Mouse (Mus musculus) kidney, postnatal 0 days (tissue): ENCODE measurements around the gene P2rx4. TPM values are rescaled to one million over a fixed set of nuclear protein-coding genes. Genes with fewer than 3 reads are reported as not detected.
A peak's percentile ranks its signal among the peaks of the same experiment; 100 is the strongest.

Source experiments
- ATAC-seq: fragments of 200-750 bp; cut with Nextera tagmentation; replicated peaks from 2 replicates; pipeline ENCODE4 v1.8.0; 2017; ENCODE audit warnings: low read depth, moderate number of reproducible peaks, moderate TSS enrichment, moderate library complexity; ENCODE audit not compliant: low FRiP score
- DNase-seq: peaks from one replicate; pipeline ENCODE4 v3.0.0-alpha.2; 2016; ENCODE audit warnings: low spot score
- H3K27ac ChIP-seq: fragments of 300-500 bp; sonication (generic); 2 replicates; pipeline ENCODE4 v1.5.1; 2014; ENCODE audit warnings: mild to moderate bottlenecking
- H3K27me3 ChIP-seq: fragments of 300-500 bp; sonication (generic); 2 replicates; pipeline ENCODE4 v1.6.1; 2014; ENCODE audit warnings: low read length, mixed read lengths; ENCODE audit not compliant: insufficient read depth
- H3K36me3 ChIP-seq: fragments of 300-500 bp; sonication (generic); 2 replicates; pipeline ENCODE4 v1.6.1; 2014; ENCODE audit warnings: low read length, mixed read lengths; ENCODE audit not compliant: insufficient read depth
- H3K4me1 ChIP-seq: fragments of 300-500 bp; sonication (generic); replicated peaks from 2 replicates; pipeline ENCODE4 v1.6.1; 2014; ENCODE audit warnings: antibody characterized with exemption, low read length, mixed read lengths; ENCODE audit not compliant: insufficient read depth
- H3K4me2 ChIP-seq: fragments of 300-500 bp; sonication (generic); 2 replicates; pipeline ENCODE4 v1.6.1; 2014; ENCODE audit warnings: mild to moderate bottlenecking, low read length, moderate library complexity, mixed read lengths
- H3K4me3 ChIP-seq: fragments of 300-500 bp; sonication (generic); replicated peaks from 2 replicates; pipeline ENCODE4 v1.5.1; 2014; ENCODE audit warnings: low read depth, low read length
- H3K9ac ChIP-seq: fragments of 300-500 bp; sonication (generic); 2 replicates; pipeline ENCODE4 v1.6.1; 2014; ENCODE audit warnings: low read depth, low read length
- H3K9me3 ChIP-seq: fragments of 300-500 bp; sonication (generic); replicated peaks from 2 replicates; pipeline ENCODE4 v1.6.1; 2016; ENCODE audit warnings: low read length, inconsistent platforms, mixed read lengths
- CTCF ChIP-seq: IDR thresholded peaks from 2 replicates; pipeline ENCODE4 v1.5.1; 2016; ENCODE audit warnings: antibody characterized with exemption, low read depth, mild to moderate bottlenecking, moderate library complexity
- WGBS: fragments of 180-500 bp; shearing (Covaris S2); extraction: QIAGEN DNeasy Blood & Tissue Kit; methylation state at CpG from one replicate; pipeline ENCODE4 v1.1.7; 2014; 5-methylcytosine and 5-hydroxymethylcytosine counted together
- polyA plus RNA-seq: library from polyadenylated mRNA; unstranded; fragments of >200 nt; fragmentation: Nextera tagmentation; extraction: Ambion mirVana; gene quantifications from 2 replicates; pipeline ENCODE4 v1.2.1, GENCODE M21; 2015

Gene P2rx4
- polyA plus RNA-seq, 1 experiment from 2014 or later: 33.7 TPM

DNA sequence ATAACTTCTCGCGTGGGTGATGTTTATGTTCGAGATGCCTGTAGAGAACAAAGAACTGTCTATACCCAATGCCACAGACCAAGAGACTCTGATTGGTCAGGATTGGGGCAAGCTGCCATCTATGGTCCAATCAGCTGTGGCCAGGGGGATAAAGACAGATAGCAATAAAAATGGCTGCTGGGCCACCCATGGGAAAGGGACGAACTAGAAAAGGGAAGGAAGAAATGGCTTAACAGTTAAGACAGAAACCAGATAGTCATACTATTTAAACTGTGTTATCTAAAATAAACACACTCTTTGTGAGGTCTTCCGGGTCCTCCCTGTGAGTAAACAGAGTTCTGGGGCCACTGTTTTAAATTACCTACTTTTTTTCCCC lies 6.5 kb upstream of the P2rx4 start:
- no peaks in the 10 kb centered on the region for H3K9me3 ChIP-seq
- DNase-seq (no peak), ATAC-seq (no peak)
- H3K4me2 ChIP-seq: no peak overlapping the region
- H3K4me1 ChIP-seq: peaks cover 4% of the 10 kb centered on the region; the same call in 1 of the 2 replicates
- H3K27me3 ChIP-seq: no peaks in the 10 kb centered on the region
- H3K9ac ChIP-seq: no peak overlapping the region
- no peaks in the 10 kb centered on the region for H3K36me3 ChIP-seq
- TF ChIP-seq CTCF: no peak
- 43% methylated on average over 5 of the region's 5 CpGs for WGBS
- H3K4me3 ChIP-seq: no peak overlapping the region
- H3K27ac ChIP-seq: no peak overlapping the region

DNA sequence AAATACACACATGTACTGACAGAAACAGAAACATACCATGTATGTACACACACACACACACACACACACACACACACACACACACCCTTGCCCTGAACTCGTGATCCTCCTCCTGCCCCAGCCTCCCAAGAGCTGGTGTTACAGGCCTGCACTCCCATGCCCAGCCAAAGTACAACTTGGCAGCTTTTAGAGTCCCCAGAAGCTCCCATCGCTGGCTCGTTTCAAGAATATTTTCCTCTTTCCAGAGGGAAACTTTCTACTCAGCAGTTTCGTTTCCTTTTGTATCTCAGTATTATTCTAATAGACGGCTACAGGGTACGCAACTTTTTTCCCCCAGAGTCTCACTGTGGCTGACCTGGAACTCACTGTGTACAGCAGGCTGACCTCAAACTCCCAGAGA lies 5.2 kb upstream of the P2rx4 start:
- no peak for TF ChIP-seq CTCF
- 66% methylated on average over 6 of the region's 6 CpGs for WGBS
- H3K9ac ChIP-seq: no peak overlapping the region
- no peaks in the 10 kb centered on the region for H3K9me3 ChIP-seq
- H3K4me2 ChIP-seq: no peak overlapping the region
- ATAC-seq (no peak), DNase-seq (no peak)
- no peak overlapping the region for H3K4me3 ChIP-seq
- no peaks in the 10 kb centered on the region for H3K27me3 ChIP-seq
- peaks cover 5% of the 10 kb centered on the region; the same call in 1 of the 2 replicates for H3K4me1 ChIP-seq
- H3K36me3 ChIP-seq: no peaks in the 10 kb centered on the region
- H3K27ac ChIP-seq: no peak overlapping the region

DNA sequence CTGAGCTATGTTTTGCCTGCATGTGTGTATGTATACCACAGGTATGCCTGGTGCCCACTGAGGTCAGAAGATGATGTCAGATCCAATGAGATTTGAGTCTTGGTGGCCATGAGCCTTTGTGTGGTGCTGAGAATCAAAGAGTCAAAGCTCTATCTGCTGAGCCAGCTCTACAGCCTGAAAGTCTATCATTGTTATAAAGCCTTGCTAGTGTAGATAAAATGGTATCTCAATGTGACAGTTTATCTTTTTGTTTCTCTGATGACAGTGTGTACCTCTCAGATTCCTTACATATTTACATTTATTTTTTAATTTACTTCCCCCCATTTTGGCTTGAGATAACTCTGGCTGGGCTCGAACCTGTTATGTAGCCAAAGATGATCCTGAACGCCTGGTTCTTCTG lies 3.8 kb upstream of the P2rx4 start:
- Histone ChIP-seq H3K4me2 (no peak overlapping the region), H3K27ac (no peak overlapping the region), H3K4me3 (no peak overlapping the region), H3K4me1 (peaks cover 12% of the 10 kb centered on the region), H3K9ac (no peak overlapping the region), H3K27me3 (no peaks in the 10 kb centered on the region), H3K36me3 (no peaks in the 10 kb centered on the region), H3K9me3 (no peaks in the 10 kb centered on the region)
- no peak for DNase-seq
- TF ChIP-seq CTCF: no peak
- WGBS: 91% methylated on average over 2 of the region's 2 CpGs
- no peak for ATAC-seq

DNA sequence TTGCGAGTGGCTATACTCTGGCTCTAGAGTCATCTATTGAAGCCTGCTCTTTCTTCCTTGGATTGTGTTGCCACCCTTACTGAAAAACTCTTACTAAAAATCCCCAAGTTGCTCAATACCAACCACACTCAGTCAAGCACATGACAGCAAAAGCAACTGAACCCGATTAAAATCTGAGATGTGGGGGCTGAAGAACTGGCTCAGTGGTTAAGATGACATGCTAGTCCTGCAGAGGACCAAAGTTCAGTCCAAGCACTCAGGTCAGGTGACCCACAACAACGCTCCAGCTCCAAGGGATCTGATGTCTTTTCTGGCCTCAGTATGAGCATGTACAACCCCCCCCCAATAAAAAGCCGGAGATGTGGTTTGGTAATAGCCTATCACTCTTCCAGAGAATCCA lies 2.8 kb upstream of the P2rx4 start:
- DNase-seq (no peak), ATAC-seq (no peak)
- Histone ChIP-seq H3K27me3 (no peaks in the 10 kb centered on the region), H3K9ac (no peak overlapping the region), H3K36me3 (no peaks in the 10 kb centered on the region), H3K4me1 (peaks cover 15% of the 10 kb centered on the region), H3K4me3 (no peak overlapping the region), H3K9me3 (no peaks in the 10 kb centered on the region), H3K4me2 (no peak overlapping the region), H3K27ac (no peak overlapping the region)
- no peak for TF ChIP-seq CTCF
- WGBS: 60% methylated on average over 4 of the region's 4 CpGs

DNA sequence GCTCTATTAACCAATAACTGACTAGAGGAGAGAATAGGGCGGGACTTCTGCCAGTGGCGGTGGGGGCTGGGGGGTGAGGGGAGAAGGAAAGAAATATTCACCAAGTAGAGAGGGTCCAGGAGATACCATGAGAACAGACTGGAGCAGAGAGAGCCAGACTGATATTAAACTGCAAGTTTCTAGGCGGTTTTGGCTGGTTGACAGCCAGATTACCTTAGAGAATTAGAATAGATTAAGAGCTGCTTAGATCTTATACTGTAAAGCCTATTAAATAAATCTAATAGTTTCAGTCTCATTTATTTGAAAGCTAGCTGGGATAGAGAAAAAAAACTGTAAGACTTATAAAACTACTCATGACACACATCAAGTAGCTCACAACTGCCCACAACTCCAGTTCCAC lies 2.2 kb upstream of the P2rx4 start:
- TF ChIP-seq CTCF: no peak
- Histone ChIP-seq H3K9ac (no peak overlapping the region), H3K4me2 (no peak overlapping the region), H3K27ac (no peak overlapping the region), H3K27me3 (no peaks in the 10 kb centered on the region), H3K36me3 (no peaks in the 10 kb centered on the region), H3K4me3 (no peak overlapping the region), H3K9me3 (no peaks in the 10 kb centered on the region), H3K4me1 (peaks cover 15% of the 10 kb centered on the region)
- DNase-seq (no peak), ATAC-seq (no peak)
- WGBS: 80% methylated on average over 3 of the region's 3 CpGs

DNA sequence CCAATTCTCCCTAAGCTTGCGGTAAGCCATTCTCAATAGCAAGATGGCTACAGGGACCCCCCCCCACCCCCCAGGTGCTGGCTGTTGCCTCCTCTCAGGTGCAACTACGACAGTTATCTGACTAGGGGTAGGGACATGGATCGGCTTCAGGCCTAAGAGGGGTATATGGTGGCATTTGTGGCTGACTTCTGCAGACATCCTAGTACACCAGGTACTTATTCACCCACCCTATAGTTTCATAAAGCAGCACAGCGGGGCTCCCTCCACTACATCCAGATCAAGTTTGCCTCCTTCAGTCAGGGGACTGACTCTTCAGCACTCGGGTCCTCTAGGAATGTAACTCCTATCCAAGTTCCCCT lies 448 bp upstream of the P2rx4 start:
- ATAC-seq (no peak), DNase-seq (no peak)
- Histone ChIP-seq H3K36me3 (no peaks in the 10 kb centered on the region), H3K4me1 (peaks cover 15% of the 10 kb centered on the region), H3K4me3 (peak overlapping the region; percentile 67), H3K27me3 (no peaks in the 10 kb centered on the region), H3K4me2 (peak overlapping the region; percentile 86), H3K9me3 (no peaks in the 10 kb centered on the region), H3K9ac (peak overlapping the region; percentile 82), H3K27ac (peak overlapping the region; percentile 91)
- TF ChIP-seq CTCF: no peak
- WGBS: 40% methylated on average over 5 of the region's 5 CpGs

DNA sequence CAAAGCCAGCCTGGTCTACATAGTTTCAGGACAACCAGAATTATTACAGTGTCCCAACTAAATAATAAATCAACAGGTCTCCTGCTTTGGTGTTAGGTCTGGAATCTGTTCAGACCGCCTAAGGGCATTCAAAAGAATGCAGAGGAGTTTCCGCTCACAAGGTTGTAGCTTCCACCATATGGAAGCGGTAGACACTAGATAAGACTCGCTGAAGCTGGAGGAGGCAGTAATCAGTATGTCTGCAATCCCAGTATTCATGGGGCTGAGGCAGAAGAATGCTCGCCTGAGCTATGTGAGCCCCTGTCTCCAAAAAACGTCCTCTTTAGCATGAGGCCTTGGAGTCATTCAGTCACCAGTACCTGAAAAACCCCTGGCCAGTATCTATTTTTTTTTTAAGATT lies 1.5 kb downstream of the P2rx4 start:
- DNase-seq (no peak), ATAC-seq (no peak)
- TF ChIP-seq CTCF: no peak
- Histone ChIP-seq H3K27me3 (no peaks in the 10 kb centered on the region), H3K9ac (no peak overlapping the region), H3K27ac (0 out of 2 replicates have a peak overlapping the region, but pooled peaks have one; percentile 91), H3K4me1 (peaks cover 15% of the 10 kb centered on the region), H3K9me3 (no peaks in the 10 kb centered on the region), H3K4me3 (no peak overlapping the region), H3K4me2 (peak overlapping the region; percentile 86; the same call in 1 of the 2 replicates), H3K36me3 (no peaks in the 10 kb centered on the region)
- WGBS: 62% methylated on average over 6 of the region's 6 CpGs
